Mouse (Mus musculus) kidney, adult 2 months (tissue): ENCODE data around the gene Bmf.

Experiments
- CTCF ChIP-seq: fragments of 200-500 bp; conservative IDR thresholded peaks from 2 replicates; pipeline ENCODE4 v1.5.1; 2011; ENCODE audit warnings: low read depth, mild to moderate bottlenecking, control low read depth, low read length, moderate library complexity, mixed read lengths; ENCODE audit not compliant: insufficient read depth, insufficient read length
- POLR2A ChIP-seq: fragments of 200-500 bp; IDR thresholded peaks from one replicate; pipeline ENCODE4 v1.6.1; 2011; ENCODE audit warnings: low read depth, low read length, control low read depth

GRCm38 (mm10) chr2:118570939-118571338 is 21.5 kb upstream of the Bmf start:
- TF ChIP-seq POLR2A = no peak
- TF ChIP-seq CTCF = no peak
